Mouse (Mus musculus) liver, embryonic 14.5 days (tissue): ENCODE measurements around the gene Ttc39d.

Source experiments
- CTCF ChIP-seq: IDR thresholded peaks from 2 replicates; pipeline ENCODE4 v1.5.1; 2016; ENCODE audit warnings: antibody characterized with exemption, low read depth, control low read depth
- EP300 ChIP-seq: IDR thresholded peaks from 2 replicates; pipeline ENCODE4 v1.6.1; 2016; ENCODE audit warnings: antibody characterized with exemption, low read depth

- TF ChIP-seq CTCF (peak; percentile 15; the same call in 1 of the 2 replicates), EP300 (no peak)
These were observed 17.3 kb downstream of the Ttc39d start, which contains the start of gene Gemin6 for GRCm38 (mm10) chr17:80224326-80225116.
